Mouse (Mus musculus) liver, embryonic 14.5 days (tissue): Measurements from ENCODE around the gene Ppl. TPM values are rescaled to one million over a fixed set of nuclear protein-coding genes. Genes with fewer than 3 reads are reported as not detected.

Source experiments
- ATAC-seq: fragments of 200-750 bp; cut with Nextera tagmentation; 2 replicates; pipeline ENCODE4 v1.8.0; 2017; ENCODE audit warnings: moderate number of reproducible peaks, mild to moderate bottlenecking, moderate library complexity; ENCODE audit not compliant: insufficient read depth
- DNase-seq, 3 experiments: peaks; one replicate each; pipeline ENCODE4 v3.0.0-alpha.2; 2012 to 2013; ENCODE audit warnings: low read depth in 3 of 3, low spot score in 3 of 3
- H3K27ac ChIP-seq: fragments of 300-500 bp; sonication (generic); 2 replicates; pipeline ENCODE4 v1.5.1; 2014; ENCODE audit warnings: moderate library complexity, mild to moderate bottlenecking, control low read depth, inconsistent platforms
- H3K27me3 ChIP-seq: fragments of 300-500 bp; sonication (generic); 2 replicates; pipeline ENCODE4 v1.6.1; 2014; ENCODE audit warnings: mild to moderate bottlenecking, low read length, moderate library complexity; ENCODE audit not compliant: control insufficient read depth, insufficient read depth
- H3K36me3 ChIP-seq: fragments of 300-500 bp; sonication (generic); replicated peaks from 2 replicates; pipeline ENCODE4 v1.6.1; 2014; ENCODE audit warnings: low read depth; ENCODE audit not compliant: control insufficient read depth, insufficient read depth
- H3K4me1 ChIP-seq, 2 experiments: fragments of 200-500 bp in 1 of 2; fragments of 300-500 bp in 1 of 2; sonication (generic) in 1 of 2; replicated peaks; 2 replicates each; pipeline ENCODE4 v1.6.1; 2012 to 2014; ENCODE audit warnings: antibody characterized with exemption in 1 of 2, inconsistent platforms in 1 of 2, low read length in 1 of 2; ENCODE audit not compliant: control insufficient read depth in 2 of 2, insufficient read depth in 2 of 2
- H3K4me2 ChIP-seq: fragments of 300-500 bp; sonication (generic); 2 replicates; pipeline ENCODE4 v1.6.1; 2014; ENCODE audit warnings: low read depth, mild to moderate bottlenecking, control low read depth, moderate library complexity
- H3K4me3 ChIP-seq, 2 experiments: fragments of 200-500 bp in 1 of 2; fragments of 300-500 bp in 1 of 2; sonication (generic) in 1 of 2; 2 replicates each; pipeline ENCODE4 v1.5.1; 2012 to 2014; ENCODE audit warnings: low read depth in 2 of 2, low read length in 2 of 2, mild to moderate bottlenecking in 2 of 2, control low read depth in 1 of 2, inconsistent platforms in 1 of 2, moderate library complexity in 1 of 2; ENCODE audit not compliant: insufficient read depth in 1 of 2
- H3K9ac ChIP-seq: fragments of 300-500 bp; sonication (generic); replicated peaks from 2 replicates; pipeline ENCODE4 v1.6.1; 2014; ENCODE audit warnings: mild to moderate bottlenecking, control low read depth, moderate library complexity
- H3K9me3 ChIP-seq: fragments of 300-500 bp; sonication (generic); 2 replicates; pipeline ENCODE4 v1.6.1; 2016; ENCODE audit warnings: low read length, mixed read lengths; ENCODE audit not compliant: control insufficient read depth
- CTCF ChIP-seq: IDR thresholded peaks from 2 replicates; pipeline ENCODE4 v1.5.1; 2016; ENCODE audit warnings: antibody characterized with exemption, low read depth, control low read depth
- EP300 ChIP-seq: IDR thresholded peaks from 2 replicates; pipeline ENCODE4 v1.6.1; 2016; ENCODE audit warnings: antibody characterized with exemption, low read depth
- WGBS: fragments of 180-500 bp; shearing (Covaris S2); extraction: QIAGEN DNeasy Blood & Tissue Kit; methylation state at CpG from one replicate; pipeline ENCODE4 v1.1.7; 2014; ENCODE audit not compliant: insufficient replicate concordance; 5-methylcytosine and 5-hydroxymethylcytosine counted together
- polyA plus RNA-seq, 2 experiments: library from polyadenylated mRNA; depleted of rRNA in 1 of 2; stranded (reverse) in 1 of 2; unstranded in 1 of 2; fragments of >200 nt; fragmentation: Nextera tagmentation in 1 of 2; extraction: Ambion mirVana in 1 of 2; gene quantifications; 2 replicates each; pipeline versions ENCODE4 v1.2.1 to v1.2.3; 2012 to 2014

Gene Ppl
- polyA plus RNA-seq, 2 experiments = 0.20 to 0.27 TPM

DNA sequence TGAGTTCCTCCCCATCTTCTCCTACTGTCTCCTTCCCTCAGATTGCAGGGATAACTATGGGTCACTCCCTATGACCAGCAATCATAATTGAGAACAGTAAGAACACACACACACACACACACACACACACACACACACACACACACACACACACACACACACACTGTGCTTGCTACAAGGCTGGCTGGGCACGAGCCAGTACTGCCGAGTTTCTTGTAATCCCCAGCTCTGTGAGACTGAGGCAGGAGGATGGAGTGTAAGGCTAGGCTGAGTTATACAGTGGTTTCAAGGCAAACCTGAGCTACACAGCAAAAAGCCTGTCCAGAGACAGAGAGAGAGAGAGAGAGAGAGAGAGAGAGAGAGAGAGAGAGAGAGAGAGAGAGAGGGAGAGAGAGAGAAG lies 2.0 kb downstream of the Ppl start:
- TF ChIP-seq EP300 = no peak
- no peak for TF ChIP-seq CTCF
- WGBS = 30% methylated on average over 2 of the region's 2 CpGs
- Histone ChIP-seq H3K27ac (no peak overlapping the region), H3K4me3 (no peak overlapping the region), H3K36me3 (no peaks in the 10 kb centered on the region), H3K27me3 (peaks cover 27% of the 10 kb centered on the region), H3K9me3 (no peaks in the 10 kb centered on the region), H3K4me1 (no peaks in the 10 kb centered on the region), H3K4me2 (no peak overlapping the region), H3K9ac (no peak overlapping the region)
- DNase-seq (no peak), ATAC-seq (no peak)

DNA sequence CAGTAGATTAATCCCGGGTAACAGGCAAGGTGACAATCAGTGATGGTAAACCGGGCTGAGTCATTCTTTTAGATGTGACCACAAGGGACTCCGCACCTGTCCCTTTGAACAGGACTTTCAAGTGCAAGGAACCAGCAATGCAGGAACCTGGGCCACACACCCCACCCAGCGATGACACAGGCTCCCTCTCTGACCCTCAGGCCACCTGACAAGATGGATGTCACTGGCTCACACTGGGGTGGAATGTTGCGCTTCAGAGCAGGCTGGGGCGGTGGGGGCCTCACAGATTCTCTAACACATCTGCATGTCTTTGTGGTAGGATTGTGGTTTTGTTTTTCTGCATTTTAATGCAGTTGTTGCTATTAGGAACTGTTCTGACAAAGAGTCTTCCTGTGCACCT lies 8.7 kb downstream of the Ppl start:
- no peak for ATAC-seq
- TF ChIP-seq EP300 = no peak
- TF ChIP-seq CTCF = no peak
- WGBS = 51% methylated on average over 6 of the region's 6 CpGs
- Histone ChIP-seq H3K36me3 (no peaks in the 10 kb centered on the region), H3K27ac (no peak overlapping the region), H3K4me3 (no peak overlapping the region), H3K4me1 (no peaks in the 10 kb centered on the region), H3K9ac (no peak overlapping the region), H3K27me3 (no peaks in the 10 kb centered on the region), H3K9me3 (no peaks in the 10 kb centered on the region), H3K4me2 (no peak overlapping the region)
- no peak for DNase-seq

DNA sequence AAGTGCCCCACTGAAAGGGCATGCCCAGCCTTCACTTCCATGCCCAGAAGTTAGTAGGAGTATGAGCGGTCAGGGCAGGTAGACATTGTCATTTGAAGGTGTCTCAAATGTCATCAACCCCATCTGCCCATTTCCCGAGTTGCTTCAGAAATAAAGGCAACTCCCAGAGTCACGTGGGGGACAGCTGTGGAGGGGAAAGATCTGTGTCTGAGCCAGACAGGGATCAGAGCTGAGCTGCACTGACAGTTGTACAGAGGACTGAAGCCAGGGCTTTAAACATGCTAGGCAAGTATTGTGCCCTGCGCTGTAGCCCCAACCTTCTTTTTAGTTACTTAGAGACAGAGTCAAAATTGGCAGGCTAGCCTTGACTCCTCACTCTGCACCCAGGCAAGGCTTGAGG lies 12.4 kb downstream of the Ppl start:
- Histone ChIP-seq H3K27ac (no peak overlapping the region), H3K9me3 (no peaks in the 10 kb centered on the region), H3K4me3 (no peak overlapping the region), H3K27me3 (no peaks in the 10 kb centered on the region), H3K4me1 (no peaks in the 10 kb centered on the region), H3K4me2 (no peak overlapping the region), H3K36me3 (no peaks in the 10 kb centered on the region), H3K9ac (no peak overlapping the region)
- DNase-seq = no peak
- no peak for ATAC-seq
- TF ChIP-seq CTCF (no peak), EP300 (no peak)
- WGBS = 58% methylated on average over 4 of the region's 4 CpGs

DNA sequence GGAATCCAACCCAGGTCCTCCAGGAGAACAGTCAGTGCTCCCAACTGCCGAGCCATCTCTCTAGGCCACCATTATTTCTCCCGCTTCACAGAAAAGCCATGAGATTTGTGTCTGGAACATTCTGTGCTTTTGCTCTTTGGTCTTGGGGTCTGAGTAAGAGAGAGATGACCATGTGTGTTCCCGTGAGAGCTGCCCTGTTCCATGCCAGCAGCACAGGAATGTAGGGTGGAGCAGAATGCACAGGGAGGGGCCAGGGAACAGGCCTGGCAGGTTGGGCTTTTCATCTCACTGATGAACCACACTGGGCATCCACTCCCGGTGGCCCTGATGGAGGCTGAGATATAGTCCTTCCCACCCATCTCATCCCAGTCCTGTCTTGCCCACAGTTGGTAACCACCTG lies 12.8 kb downstream of the Ppl start:
- no peak overlapping the region for H3K4me3 ChIP-seq
- ATAC-seq = no peak
- TF ChIP-seq CTCF = no peak
- no peak for TF ChIP-seq EP300
- no peaks in the 10 kb centered on the region for H3K27me3 ChIP-seq
- H3K9me3 ChIP-seq = no peaks in the 10 kb centered on the region
- WGBS = 51% methylated on average over 4 of the region's 4 CpGs
- H3K27ac ChIP-seq = no peak overlapping the region
- no peak for DNase-seq
- H3K4me2 ChIP-seq = no peak overlapping the region
- H3K9ac ChIP-seq = no peak overlapping the region
- H3K36me3 ChIP-seq = no peaks in the 10 kb centered on the region
- H3K4me1 ChIP-seq = no peaks in the 10 kb centered on the region

DNA sequence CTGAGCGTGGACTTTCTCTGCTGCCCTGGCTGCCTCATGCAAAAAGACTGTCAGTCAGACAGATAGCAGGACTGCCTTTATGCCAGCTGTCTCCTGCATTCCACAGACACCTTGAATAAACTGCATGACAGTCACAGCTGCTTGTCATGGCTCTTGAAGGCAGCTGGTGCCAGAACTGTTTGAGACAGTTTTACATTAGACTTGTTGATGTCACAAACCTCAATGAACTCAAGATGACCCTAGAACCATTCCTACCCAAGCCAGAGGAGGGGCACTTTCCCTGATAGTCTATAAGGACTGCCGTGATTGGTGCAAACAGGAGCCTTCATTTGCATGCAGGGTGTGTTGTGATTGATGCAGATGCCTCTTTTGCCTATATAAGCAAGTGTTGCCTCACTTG lies 18.6 kb downstream of the Ppl start:
- DNase-seq = no peak
- Histone ChIP-seq H3K4me2 (no peak overlapping the region), H3K27me3 (no peaks in the 10 kb centered on the region), H3K9me3 (no peaks in the 10 kb centered on the region), H3K9ac (no peak overlapping the region), H3K36me3 (no peaks in the 10 kb centered on the region), H3K4me3 (no peak overlapping the region), H3K27ac (no peak overlapping the region), H3K4me1 (no peaks in the 10 kb centered on the region; a peak in 1 of 4 replicates)
- TF ChIP-seq EP300 (no peak), CTCF (no peak)
- no peak for ATAC-seq
- WGBS = 40% methylated on average over 2 of the region's 2 CpGs
